Mouse (Mus musculus) myocyte (in vitro differentiated cells): ENCODE data around the gene Robo2. TPM values are rescaled to one million over a fixed set of nuclear protein-coding genes. Genes with fewer than 3 reads are reported as not detected.

ENCODE experiments used
- H3K27me3 ChIP-seq: one replicate; pipeline ENCODE4 v1.6.1; 2011; ENCODE audit not compliant: control insufficient read depth, insufficient read depth, insufficient read length
- H3K36me3 ChIP-seq: one replicate; pipeline ENCODE4 v1.6.1; 2011; ENCODE audit not compliant: control insufficient read depth, insufficient read depth
- H3K4me2 ChIP-seq: one replicate; pipeline ENCODE4 v1.6.1; 2011; ENCODE audit warnings: low read depth, control low read depth
- H3K4me3 ChIP-seq: one replicate; pipeline ENCODE4 v1.5.1; 2011; ENCODE audit warnings: mild to moderate bottlenecking, control low read depth, moderate library complexity
- H3K79me2 ChIP-seq: one replicate; pipeline ENCODE4 v1.6.1; 2011; ENCODE audit not compliant: control insufficient read depth, insufficient read depth
- H3ac ChIP-seq: one replicate; pipeline ENCODE4 v1.6.1; 2011; ENCODE audit not compliant: control insufficient read depth, insufficient read length
- CEBPB ChIP-seq: IDR thresholded peaks from 2 replicates; pipeline ENCODE4 v1.6.1; 2011; ENCODE audit warnings: mild to moderate bottlenecking, moderate library complexity; ENCODE audit not compliant: poor library complexity, insufficient read depth, severe bottlenecking
- E2F4 ChIP-seq: IDR thresholded peaks from one replicate; pipeline ENCODE4 v1.6.1; 2011; ENCODE audit warnings: mild to moderate bottlenecking, control low read depth, moderate library complexity; ENCODE audit not compliant: insufficient read depth
- MAX ChIP-seq: IDR thresholded peaks from one replicate; pipeline ENCODE4 v1.6.1; 2011; ENCODE audit warnings: low read depth, mild to moderate bottlenecking, control low read depth
- MYOD1 ChIP-seq, 3 experiments: IDR thresholded peaks; one replicate each; pipeline ENCODE4 v1.6.1; 2011; ENCODE audit warnings: control low read depth in 2 of 3, low read depth in 2 of 3, mild to moderate bottlenecking in 2 of 3, moderate library complexity in 1 of 3; ENCODE audit not compliant: insufficient read length in 2 of 3, control insufficient read depth in 1 of 3
- MYOG ChIP-seq, 3 experiments: IDR thresholded peaks; one replicate each; pipeline ENCODE4 v1.6.1; 2011; ENCODE audit warnings: control low read depth in 2 of 3, low read depth in 2 of 3, mild to moderate bottlenecking in 2 of 3; ENCODE audit not compliant: insufficient read length in 2 of 3, control insufficient read depth in 1 of 3, insufficient read depth in 1 of 3
- POLR2AphosphoS2 ChIP-seq: IDR thresholded peaks from one replicate; pipeline ENCODE4 v1.6.1; 2011; ENCODE audit warnings: low read depth, control low read depth; ENCODE audit not compliant: insufficient read length
- REST ChIP-seq: IDR thresholded peaks from one replicate; pipeline ENCODE4 v1.6.1; 2011; ENCODE audit warnings: mild to moderate bottlenecking, control low read depth, moderate library complexity; ENCODE audit not compliant: insufficient read depth, insufficient read length
- SRF ChIP-seq: IDR thresholded peaks from one replicate; pipeline ENCODE4 v1.6.1; 2011; ENCODE audit warnings: low read depth; ENCODE audit not compliant: control insufficient read depth, insufficient read length
- TCF12 ChIP-seq: IDR thresholded peaks from one replicate; pipeline ENCODE4 v1.6.1; 2011; ENCODE audit warnings: mild to moderate bottlenecking, control low read depth; ENCODE audit not compliant: poor library complexity, insufficient read depth, severe bottlenecking
- TCF3 ChIP-seq: IDR thresholded peaks from one replicate; pipeline ENCODE4 v1.6.1; 2011; ENCODE audit warnings: low read depth, control low read depth; ENCODE audit not compliant: insufficient read length
- USF1 ChIP-seq: IDR thresholded peaks from one replicate; pipeline ENCODE4 v1.6.1; 2011; ENCODE audit warnings: low read depth, mild to moderate bottlenecking, control low read depth, moderate library complexity
- polyA plus RNA-seq: library from polyadenylated mRNA; unstranded; fragments of >200 nt; fragmentation: generic; extraction: Trizol; gene quantifications from one replicate; pipeline ENCODE4 v1.2.1, GENCODE M21; 2012; ENCODE audit warnings: missing spikeins

The Robo2 gene
- polyA plus RNA-seq, 1 experiment, result 19.6 TPM

DNA sequence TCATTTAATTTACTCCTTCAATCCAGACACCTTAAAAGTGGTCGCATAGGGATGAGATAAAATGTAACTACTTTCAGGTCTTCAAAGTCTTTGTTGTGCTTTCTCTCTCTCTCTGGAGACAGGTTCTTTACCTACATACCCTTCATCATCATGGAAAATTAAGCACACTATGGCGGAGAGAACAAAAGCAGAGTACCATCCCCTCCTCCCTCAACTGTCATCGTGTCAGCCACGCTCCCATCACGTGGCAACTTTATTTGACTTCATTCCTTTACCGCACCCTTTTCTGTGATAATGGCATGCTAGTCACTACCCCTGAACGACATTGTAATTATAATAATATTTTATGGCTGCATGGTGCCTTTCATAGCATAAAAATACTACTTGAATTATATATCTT, 442.1 kb downstream of the Robo2 start:
- no peak overlapping the region for H3K4me2 ChIP-seq
- no peaks in the 10 kb centered on the region for H3K36me3 ChIP-seq
- no peaks in the 10 kb centered on the region for H3K27me3 ChIP-seq
- no peak for TF ChIP-seq MAX
- H3K79me2 ChIP-seq, result no peaks in the 10 kb centered on the region
- no peak overlapping the region for H3ac ChIP-seq
- no peak overlapping the region for H3K4me3 ChIP-seq

DNA sequence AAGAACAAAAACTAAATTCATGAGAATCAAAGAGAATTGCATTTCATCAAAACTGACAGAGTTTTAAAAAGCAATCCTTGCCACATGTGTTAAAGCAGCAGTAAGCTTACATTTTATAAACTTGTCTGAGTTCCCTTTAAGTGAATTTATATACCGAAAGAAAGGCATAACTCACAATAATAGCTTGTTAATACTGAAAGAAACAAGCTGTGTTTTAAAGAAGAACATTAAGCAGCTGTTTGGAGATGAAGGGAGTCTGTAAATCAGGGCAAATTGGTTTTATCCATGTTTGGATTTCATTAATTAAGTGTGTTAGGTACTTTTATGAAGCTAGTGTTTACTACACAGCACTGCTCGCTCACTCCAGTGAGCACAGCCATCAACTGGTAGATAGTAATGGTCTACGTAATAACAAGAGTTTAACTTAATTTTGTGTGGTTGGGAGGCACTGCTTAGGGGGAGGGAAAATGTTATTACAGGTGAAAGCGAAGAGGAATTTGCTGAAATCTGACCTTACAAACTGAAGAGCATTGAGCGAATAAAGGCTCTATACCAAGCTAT, 447.2 kb downstream of the Robo2 start:
- no peak overlapping the region for H3ac ChIP-seq
- no peaks in the 10 kb centered on the region for H3K27me3 ChIP-seq
- no peak overlapping the region for H3K4me3 ChIP-seq
- no peak overlapping the region for H3K4me2 ChIP-seq
- H3K36me3 ChIP-seq, result no peaks in the 10 kb centered on the region
- H3K79me2 ChIP-seq, result no peaks in the 10 kb centered on the region
- TF ChIP-seq MYOG (IDR thresholded peaks at IDR 0.05; ENCODE audit: control insufficient read depth in 1 of 3, insufficient read depth in 1 of 3, insufficient read length in 2 of 3, low read depth in 2 of 3) (no peak), TCF12 (no peak), SRF (no peak)

DNA sequence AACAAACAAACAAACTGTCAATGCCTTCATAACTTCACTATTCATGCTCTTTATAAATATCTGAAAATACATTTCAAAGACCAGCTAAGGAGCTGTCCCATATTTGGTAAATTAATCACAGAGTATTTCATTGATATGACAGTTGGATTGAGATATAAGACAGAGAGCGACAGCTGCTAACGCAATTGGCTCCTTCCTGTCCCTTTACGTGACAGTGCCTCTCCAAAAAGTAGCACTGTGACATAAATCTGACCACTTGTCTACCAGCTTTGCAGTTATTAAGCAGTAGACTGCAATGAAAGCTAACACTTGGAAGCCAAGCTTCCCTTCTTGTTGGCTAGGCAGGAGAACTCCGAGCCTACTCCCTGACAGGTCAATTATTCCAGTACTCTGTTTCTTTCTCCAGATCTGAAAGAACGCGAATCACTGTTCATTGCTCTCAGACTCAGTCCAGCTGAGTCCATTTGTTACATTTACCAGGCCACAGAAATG, 452.1 kb downstream of the Robo2 start:
- H3K4me3 ChIP-seq, result no peak overlapping the region
- no peak for TF ChIP-seq E2F4
- TF ChIP-seq TCF3, result no peak
- TF ChIP-seq MYOD1 (IDR thresholded peaks at IDR 0.05; ENCODE audit: control insufficient read depth in 1 of 3, insufficient read length in 2 of 3, low read depth in 2 of 3), result peak in 1 of 3 experiments; percentile 57
- no peak for TF ChIP-seq POLR2AphosphoS2
- TF ChIP-seq TCF12, result no peak
- no peak for TF ChIP-seq USF1
- H3K79me2 ChIP-seq, result no peaks in the 10 kb centered on the region
- H3ac ChIP-seq, result no peak overlapping the region
- H3K36me3 ChIP-seq, result no peaks in the 10 kb centered on the region
- H3K4me2 ChIP-seq, result no peak overlapping the region
- no peaks in the 10 kb centered on the region for H3K27me3 ChIP-seq

DNA sequence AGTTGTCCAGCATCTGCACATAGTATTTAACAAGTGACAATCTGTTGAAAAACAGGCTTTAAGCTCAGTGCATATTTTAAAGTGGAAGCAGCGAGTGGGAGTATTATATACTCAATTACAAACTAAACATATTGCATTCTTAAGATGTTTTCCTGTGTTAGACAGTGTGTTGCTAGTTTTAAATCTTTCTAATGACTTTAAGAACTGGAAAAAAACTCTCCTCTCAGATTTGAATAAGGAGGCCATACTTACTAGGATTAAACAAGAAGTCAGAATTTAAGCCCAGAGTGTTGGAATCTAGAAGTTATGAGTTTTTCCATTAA, 453.1 kb downstream of the Robo2 start:
- H3K4me2 ChIP-seq, result no peak overlapping the region

DNA sequence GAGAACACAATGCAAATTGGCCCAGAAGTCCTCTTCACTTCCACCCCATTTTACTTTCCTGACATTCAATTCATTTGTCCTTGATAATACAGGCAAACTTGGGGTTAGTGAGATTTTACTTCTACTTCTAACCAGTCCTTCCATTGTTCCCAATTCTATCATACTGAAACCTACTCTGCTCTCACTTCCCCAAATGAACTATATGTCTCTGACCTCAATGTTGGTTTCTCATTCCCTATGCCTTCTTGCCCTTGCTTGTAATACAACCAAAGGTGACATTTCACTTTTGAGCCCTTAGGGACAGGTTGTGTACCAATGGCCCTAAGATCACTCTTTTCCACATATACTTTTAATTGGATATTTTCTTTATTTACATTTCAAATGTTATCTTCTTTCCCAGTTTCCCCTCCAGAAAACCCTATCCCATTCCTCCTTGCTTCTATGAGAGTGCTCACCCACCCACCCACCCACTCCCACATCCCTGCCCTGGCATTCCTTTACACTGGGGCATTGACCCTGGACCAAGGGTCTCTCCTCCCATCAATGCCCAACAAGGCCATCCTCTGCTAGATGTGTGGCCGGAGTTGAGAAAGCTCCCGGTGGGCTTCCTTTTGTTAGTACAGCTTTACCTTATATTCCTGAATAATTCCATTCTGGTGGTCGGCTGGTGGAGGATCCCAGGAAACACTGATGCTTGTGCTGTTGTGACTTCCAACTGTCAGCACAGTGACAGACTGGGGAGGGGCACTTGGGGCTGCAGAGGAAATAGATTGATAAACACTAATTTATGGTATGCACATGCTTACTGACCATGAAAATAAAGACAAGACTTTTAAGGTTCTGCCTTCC, 453.7 kb downstream of the Robo2 start:
- TF ChIP-seq MYOD1 (IDR thresholded peaks at IDR 0.05; ENCODE audit: control insufficient read depth in 1 of 3, insufficient read length in 2 of 3, low read depth in 2 of 3), result no peak
- TF ChIP-seq MYOG (IDR thresholded peaks at IDR 0.05; ENCODE audit: control insufficient read depth in 1 of 3, insufficient read depth in 1 of 3, insufficient read length in 2 of 3, low read depth in 2 of 3), result no peak
- Histone ChIP-seq H3K4me3 (no peak overlapping the region), H3K79me2 (no peaks in the 10 kb centered on the region), H3K4me2 (no peak overlapping the region), H3K36me3 (no peaks in the 10 kb centered on the region), H3K27me3 (no peaks in the 10 kb centered on the region), H3ac (no peak overlapping the region)

More for the DNA sequence above, 453.1 kb downstream of the Robo2 start:
- Histone ChIP-seq H3K27me3 (no peaks in the 10 kb centered on the region), H3K36me3 (no peaks in the 10 kb centered on the region), H3K79me2 (no peaks in the 10 kb centered on the region), H3ac (no peak overlapping the region), H3K4me3 (no peak overlapping the region)
- TF ChIP-seq E2F4 (no peak), MAX (no peak), MYOG (IDR thresholded peaks at IDR 0.05; ENCODE audit: control insufficient read depth in 1 of 3, insufficient read depth in 1 of 3, insufficient read length in 2 of 3, low read depth in 2 of 3) (no peak), SRF (no peak), REST (no peak), USF1 (no peak)

DNA sequence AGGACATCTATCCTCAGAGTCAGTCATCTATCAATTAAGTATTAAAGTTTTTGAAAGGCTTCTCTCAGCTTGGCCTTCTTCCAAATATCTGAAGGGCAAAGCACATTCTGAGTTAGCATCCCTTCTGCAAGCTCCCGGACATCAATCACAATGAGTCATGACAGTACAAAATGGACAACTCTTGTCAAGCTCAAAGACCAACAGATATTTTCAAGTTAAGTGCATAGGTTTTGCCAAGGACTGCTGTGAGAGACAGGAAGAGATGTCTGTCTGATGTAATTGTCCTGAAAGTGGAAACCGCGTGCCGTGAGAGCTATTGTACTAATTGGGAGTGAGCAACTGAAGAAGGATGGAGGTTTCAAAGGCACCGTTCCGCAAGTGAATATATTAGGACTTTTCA, 465.5 kb downstream of the Robo2 start:
- peak; percentile 14; the same call in 1 of the 2 replicates for TF ChIP-seq CEBPB
- TF ChIP-seq USF1, result no peak
- Histone ChIP-seq H3K27me3 (no peaks in the 10 kb centered on the region), H3K4me2 (no peak overlapping the region)

More for the DNA sequence above, 465.5 kb downstream of the Robo2 start:
- Histone ChIP-seq H3ac (no peak overlapping the region), H3K79me2 (no peaks in the 10 kb centered on the region), H3K36me3 (no peaks in the 10 kb centered on the region), H3K4me3 (no peak overlapping the region)
